Mouse (Mus musculus) bone marrow macrophage, adult 2 months (primary cell): ENCODE data around the gene Gm20498. TPM values are rescaled to one million over a fixed set of nuclear protein-coding genes. Genes with fewer than 3 reads are reported as not detected.
"Not testable (repeated sequence)": the region's sequence is repeated elsewhere in the genome, so short reads cannot be mapped to it uniquely, and the experiment has no call there.

ENCODE experiments used
- H3K27ac ChIP-seq: 2 replicates; pipeline ENCODE4 v1.5.1; 2012; ENCODE audit warnings: low read depth, low read length; ENCODE audit not compliant: insufficient read depth
- H3K4me1 ChIP-seq: 2 replicates; pipeline ENCODE4 v1.6.1; 2012; ENCODE audit warnings: low read length; ENCODE audit not compliant: control insufficient read depth, insufficient read depth
- H3K4me3 ChIP-seq: 2 replicates; pipeline ENCODE4 v1.5.1; 2012; ENCODE audit warnings: mild to moderate bottlenecking, low read length, moderate library complexity; ENCODE audit not compliant: insufficient read depth
- CTCF ChIP-seq: IDR thresholded peaks from 2 replicates; pipeline ENCODE4 v1.5.1; 2012; ENCODE audit warnings: low read depth, mild to moderate bottlenecking, low read length, moderate library complexity
- POLR2A ChIP-seq: IDR thresholded peaks from 2 replicates; pipeline ENCODE4 v1.6.1; 2012; ENCODE audit warnings: mild to moderate bottlenecking, low read depth, low read length, borderline replicate concordance
- polyA plus RNA-seq: library from polyadenylated mRNA; stranded (reverse); fragments of >200 nt; gene quantifications from 2 replicates; pipeline ENCODE4 v1.2.4, GENCODE M21; 2012; ENCODE audit not compliant: missing spikeins, insufficient read depth, insufficient read length

Gm20498 gene
- polyA plus RNA-seq = 9.2 and 14.1 TPM in 2 replicates

DNA sequence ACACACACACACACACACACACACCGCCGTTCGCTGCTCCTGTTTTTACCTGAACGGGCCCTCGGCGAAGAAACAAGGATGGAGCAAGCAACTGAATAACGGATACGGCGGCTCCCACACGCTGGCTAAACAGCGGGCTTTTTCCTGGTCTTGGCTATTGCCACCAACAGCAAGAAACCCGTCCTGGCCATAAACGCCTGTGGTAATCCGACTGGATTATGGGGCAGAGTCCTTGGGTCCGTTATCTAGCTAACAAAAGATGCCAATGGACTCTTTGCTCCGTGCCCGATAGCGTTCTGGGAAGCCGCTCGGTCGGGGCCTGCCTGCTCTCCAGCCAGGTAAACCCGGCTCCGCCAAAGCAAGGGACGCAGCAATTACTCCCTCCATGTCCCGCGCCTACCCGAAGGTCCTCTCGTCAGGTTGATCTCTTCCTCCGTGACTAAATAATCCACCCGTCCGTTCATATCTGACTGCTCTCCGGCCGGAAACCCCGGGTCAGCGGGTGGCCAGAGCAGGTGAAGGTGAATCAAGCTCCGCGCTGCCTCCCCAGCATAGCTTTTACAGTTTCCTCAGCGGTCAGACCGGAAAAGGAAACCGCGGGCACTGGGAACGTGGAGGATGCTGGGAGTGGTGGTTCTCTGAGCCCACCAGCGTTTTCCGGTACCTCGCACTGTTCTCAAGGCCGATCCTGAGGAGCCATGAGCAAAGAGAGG is at the start of gene Gm20498, which contains the start of gene Synj2bp:
Gene Gm20498 (minus strand): TSS at position 590 of the 713 bp plus-strand sequence.
Gene Synj2bp (minus strand): TSS at position 596 of the 713 bp plus-strand sequence.
- H3K27ac ChIP-seq = no peak within 1 kb of the TSS
- TF ChIP-seq CTCF (no peak), POLR2A (no peak)
- H3K4me3 ChIP-seq = peak within 1 kb of the TSS; percentile 90
- H3K4me1 ChIP-seq = peaks cover 6% of the 10 kb centered on the region

DNA sequence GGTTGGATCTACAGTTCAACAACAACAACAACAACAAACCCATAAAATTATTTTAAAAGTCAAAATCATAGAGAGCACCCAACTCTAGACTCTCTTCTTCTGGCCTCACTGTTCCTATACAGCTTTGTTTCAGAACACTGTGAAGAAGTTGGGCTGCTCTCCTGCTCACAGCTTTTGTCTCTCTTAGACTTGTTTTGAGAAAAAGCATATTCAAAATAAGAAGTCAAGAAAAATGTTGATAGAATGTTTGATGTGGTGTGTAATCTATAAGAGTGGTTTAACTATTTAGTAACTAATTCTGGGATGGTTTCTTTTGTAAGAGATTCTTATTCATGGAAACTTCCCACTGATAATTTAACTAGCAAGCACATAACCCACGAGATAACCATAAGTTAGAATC is 35.7 kb upstream of the Gm20498 start, which contains the start of gene Adam21:
Gene Adam21 (minus strand): TSS at position 101 of the 400 bp plus-strand sequence.
- Histone ChIP-seq H3K4me3 (no peak within 1 kb of the TSS), H3K4me1 (no peaks in the 10 kb centered on the region), H3K27ac (no peak within 1 kb of the TSS)
- TF ChIP-seq POLR2A = no peak
- no peak for TF ChIP-seq CTCF

DNA sequence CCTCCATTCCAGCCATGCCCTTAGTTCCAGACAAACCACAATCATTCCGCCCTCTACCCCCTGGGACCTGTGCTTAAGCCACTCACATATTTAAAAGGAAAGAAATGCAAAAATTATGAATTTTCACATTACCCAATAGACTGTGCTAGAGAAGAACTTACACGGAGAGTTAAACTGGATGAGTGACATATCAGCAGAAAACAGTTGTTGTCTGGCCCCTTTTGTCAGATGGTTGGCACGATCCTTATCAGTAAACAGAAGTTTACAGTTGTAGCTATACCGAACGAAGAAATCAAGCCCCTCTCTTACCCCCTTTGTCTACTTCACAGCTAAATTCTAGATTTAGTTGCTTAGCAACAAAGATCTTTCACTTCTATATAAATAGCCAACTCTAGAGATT is 35.2 kb upstream of the Gm20498 start:
- TF ChIP-seq CTCF (no peak), POLR2A (no peak)
- no peak overlapping the region for H3K27ac ChIP-seq

DNA sequence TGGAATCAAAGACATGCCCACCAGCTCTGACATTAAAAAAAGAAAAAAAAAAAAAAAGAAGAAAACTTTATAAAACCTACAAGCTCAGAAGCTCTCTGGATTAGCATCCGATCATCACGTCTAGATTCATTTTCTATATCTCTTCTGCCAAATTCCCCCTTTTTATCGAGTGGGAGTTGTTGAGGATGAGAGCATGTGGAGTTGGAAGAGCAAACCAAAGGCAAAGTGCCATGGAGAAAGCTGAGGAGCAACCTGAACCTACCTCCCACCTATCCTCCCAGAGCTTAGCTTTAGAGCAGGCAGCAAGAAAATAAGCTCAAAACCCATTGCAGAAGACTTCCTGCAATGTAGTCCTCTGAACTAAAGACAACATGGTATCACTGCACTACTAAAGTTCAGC is 31.5 kb upstream of the Gm20498 start:
- Histone ChIP-seq H3K4me3 (no peak overlapping the region), H3K4me1 (no peaks in the 10 kb centered on the region), H3K27ac (no peak overlapping the region)
- no peak for TF ChIP-seq CTCF
- TF ChIP-seq POLR2A = no peak

More for the DNA sequence above, 35.2 kb upstream of the Gm20498 start:
- H3K4me3 ChIP-seq = no peak overlapping the region
- H3K4me1 ChIP-seq = no peaks in the 10 kb centered on the region

DNA sequence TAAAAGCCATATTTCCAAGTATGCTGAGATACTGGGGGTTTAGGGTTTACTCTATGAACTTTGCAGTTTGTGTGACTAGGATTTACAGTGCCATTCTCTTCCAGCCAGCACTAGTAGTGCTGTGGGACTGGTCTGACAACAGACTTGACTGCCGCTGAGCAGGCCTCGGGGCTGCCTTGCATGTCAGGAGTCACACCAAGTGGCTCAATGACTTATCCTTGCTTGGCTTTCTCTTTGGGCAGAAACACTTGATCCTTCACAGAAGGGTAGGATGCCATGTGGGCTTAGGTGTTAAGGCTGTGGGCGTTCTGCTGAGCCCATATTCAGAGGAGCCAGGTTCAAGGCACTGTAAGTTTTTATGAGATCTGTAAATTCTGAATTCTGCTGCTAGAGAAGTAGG is 16.6 kb upstream of the Gm20498 start:
- H3K4me1 ChIP-seq = peaks cover 5% of the 10 kb centered on the region
- TF ChIP-seq POLR2A (no peak), CTCF (no peak)

DNA sequence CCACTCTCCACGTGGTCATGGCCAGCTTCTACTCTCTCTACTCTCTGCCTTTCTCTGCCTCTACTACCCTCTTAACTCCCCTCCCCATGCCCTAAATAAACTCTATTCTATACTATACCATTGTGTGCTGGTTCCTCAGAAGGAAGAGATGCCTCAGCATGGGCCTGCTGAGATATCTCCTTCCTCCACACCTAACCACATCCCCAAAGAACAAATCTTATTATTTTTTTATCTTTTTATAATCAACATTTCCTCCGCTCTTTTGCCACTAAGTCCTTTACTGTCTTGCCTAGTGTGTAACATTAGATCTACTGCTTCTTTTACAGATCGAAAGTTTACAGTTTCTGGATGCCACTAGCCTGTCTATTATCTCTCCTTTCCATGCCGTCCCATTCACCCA is 14.5 kb upstream of the Gm20498 start:
- TF ChIP-seq POLR2A (no peak), CTCF (no peak)
- Histone ChIP-seq H3K27ac (no peak overlapping the region), H3K4me1 (peaks cover 7% of the 10 kb centered on the region), H3K4me3 (no peak overlapping the region)

More for the DNA sequence above, 16.6 kb upstream of the Gm20498 start:
- H3K4me3 ChIP-seq = no peak overlapping the region
- H3K27ac ChIP-seq = no peak overlapping the region

DNA sequence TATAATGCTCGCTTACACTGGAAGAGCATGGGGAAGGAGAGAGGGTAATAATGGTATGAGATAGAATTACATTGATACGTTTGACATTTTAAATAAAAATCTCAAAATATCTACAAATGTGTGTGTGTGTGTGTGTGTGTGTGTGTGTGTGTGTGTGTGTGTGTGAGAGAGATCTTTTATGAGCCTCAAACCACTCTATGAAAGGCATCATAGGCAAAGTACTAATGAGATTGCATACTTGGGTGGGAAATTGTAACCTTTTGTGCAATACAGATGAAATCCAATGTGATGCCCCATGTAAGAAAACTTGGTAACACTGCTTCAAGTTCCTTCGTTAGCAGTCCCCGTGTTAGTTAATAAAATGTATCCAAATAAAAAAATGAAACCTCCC is 319 bp upstream of the Gm20498 start:
- Histone ChIP-seq H3K4me3 (peak overlapping the region; percentile 90), H3K27ac (no peak overlapping the region), H3K4me1 (peaks cover 6% of the 10 kb centered on the region)
- TF ChIP-seq POLR2A (no peak), CTCF (no peak)

DNA sequence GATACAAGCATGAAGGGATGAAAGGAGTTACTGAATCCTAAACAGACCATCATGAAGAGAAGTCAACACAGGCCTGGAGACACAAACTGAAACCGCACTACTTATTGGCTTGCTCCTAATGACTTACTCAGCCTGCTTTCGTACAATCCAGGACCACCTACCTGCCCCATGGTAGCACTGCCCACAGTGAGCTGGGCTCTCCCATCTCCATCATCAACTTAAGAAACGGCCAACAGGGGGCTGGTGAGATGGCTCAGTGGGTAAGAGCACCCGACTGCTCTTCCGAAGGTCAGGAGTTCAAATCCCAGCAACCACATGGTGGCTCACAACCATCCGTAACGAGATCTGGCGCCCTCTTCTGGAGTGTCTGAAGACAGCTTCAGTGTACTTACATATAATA is 2.1 kb downstream of the Gm20498 start:
- H3K27ac ChIP-seq, H3K4me3 ChIP-seq, H3K4me1 ChIP-seq: not testable (repeated sequence)

DNA sequence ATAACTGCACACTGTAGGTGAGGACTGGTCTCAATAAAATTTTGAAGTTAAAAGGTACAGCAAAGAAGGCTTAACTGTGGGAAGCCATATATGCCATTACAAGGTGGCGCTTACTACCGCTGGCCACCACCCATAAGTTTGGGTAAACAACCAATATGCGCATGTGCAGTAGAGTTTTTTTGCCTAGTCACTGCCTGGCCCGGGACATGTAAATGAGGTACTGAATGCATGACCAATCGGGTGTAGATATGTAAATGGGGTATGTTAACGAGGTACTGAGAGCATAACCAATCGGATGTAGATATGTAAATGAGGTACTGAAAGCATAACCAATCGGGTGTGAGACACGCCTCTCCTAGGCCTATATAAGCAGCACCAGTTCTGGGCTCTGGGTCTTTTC is 35.8 kb downstream of the Gm20498 start:
- H3K4me1 ChIP-seq, H3K27ac ChIP-seq, H3K4me3 ChIP-seq: not testable (repeated sequence)

DNA sequence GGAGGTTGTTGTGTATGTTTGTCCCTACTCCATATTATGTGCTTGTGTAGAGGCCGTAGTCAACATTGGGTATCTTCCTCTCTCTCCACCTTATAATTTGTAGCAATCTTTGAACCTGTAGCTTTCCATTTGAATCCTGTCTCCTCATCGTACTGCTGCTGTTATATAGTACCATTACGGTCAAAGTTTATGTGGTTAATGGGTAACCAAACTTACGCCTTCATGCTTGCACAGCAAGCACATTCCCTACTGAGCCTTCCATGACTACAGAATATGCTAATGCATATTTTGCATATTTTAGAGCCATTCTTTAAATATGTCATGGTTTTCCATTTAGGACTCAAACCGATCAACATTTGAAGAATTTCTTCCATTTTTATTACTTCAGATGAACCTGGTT is 42.2 kb downstream of the Gm20498 start:
- no peak overlapping the region for H3K27ac ChIP-seq
- 0 out of 2 replicates have a peak, but pooled peaks cover 2% of the 10 kb centered on the region for H3K4me1 ChIP-seq
- no peak overlapping the region for H3K4me3 ChIP-seq
- TF ChIP-seq CTCF (no peak), POLR2A (no peak)

DNA sequence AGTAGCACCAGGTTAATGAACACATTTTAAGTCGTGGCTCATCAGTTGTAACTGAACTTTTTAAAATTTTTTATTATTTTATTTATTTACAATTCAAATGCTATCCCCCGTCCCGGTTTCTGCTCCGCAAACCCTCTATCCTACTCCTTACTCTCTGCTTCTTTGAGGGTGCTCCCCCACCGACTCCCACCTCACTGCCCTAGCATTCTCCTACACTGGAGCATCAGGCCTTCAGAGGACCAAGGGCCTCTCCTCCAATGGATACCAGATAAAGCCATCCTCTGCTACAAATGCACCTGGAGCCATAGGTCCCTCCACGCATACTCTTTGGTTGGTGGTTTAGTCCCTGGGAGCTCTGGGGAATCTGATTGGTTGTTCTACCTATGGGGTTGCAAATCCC is 47.4 kb downstream of the Gm20498 start:
- TF ChIP-seq POLR2A = no peak
- TF ChIP-seq CTCF = no peak
- peak overlapping the region; percentile 71 for H3K4me3 ChIP-seq
- 0 out of 2 replicates have a peak, but pooled peaks cover 5% of the 10 kb centered on the region for H3K4me1 ChIP-seq
- H3K27ac ChIP-seq = peak overlapping the region; percentile 80; the same call in 1 of the 2 replicates
